Mouse (Mus musculus) brain, embryonic 14.5 days (tissue): ENCODE data around the gene Ctsl.

ENCODE experiments used
- CTCF ChIP-seq: fragments of 200-500 bp; IDR thresholded peaks from 2 replicates; pipeline ENCODE4 v1.5.1; 2012; ENCODE audit warnings: inconsistent platforms, mild to moderate bottlenecking, moderate library complexity, borderline replicate concordance; ENCODE audit not compliant: insufficient read depth, insufficient read length; ENCODE audit errors: extremely low read depth
- POLR2A ChIP-seq: fragments of 200-500 bp; IDR thresholded peaks from 2 replicates; pipeline ENCODE4 v1.6.1; 2012; ENCODE audit warnings: mild to moderate bottlenecking, inconsistent platforms, borderline replicate concordance; ENCODE audit not compliant: poor library complexity, insufficient read depth, insufficient read length, severe bottlenecking; ENCODE audit errors: extremely low read depth

GRCm38 (mm10) chr13:64314041-64314440, 56.6 kb downstream of the Ctsl start:
- TF ChIP-seq POLR2A: no peak
- TF ChIP-seq CTCF: no peak
